Mouse (Mus musculus): ENCODE measurements at regions not wholly inside any gene's neighbourhood (a gene's known extent, or its start where the extent isn't known, plus 50 kb on each side); places are given as distances from the start of the nearest gene placed in this dataset.

GRCm38 (mm10) chr12:54396341-54396740 lies 192.7 kb upstream of the Egln3 start:
- DNase-seq (ENCODE audit: low read depth, low spot score) = no peak

DNA sequence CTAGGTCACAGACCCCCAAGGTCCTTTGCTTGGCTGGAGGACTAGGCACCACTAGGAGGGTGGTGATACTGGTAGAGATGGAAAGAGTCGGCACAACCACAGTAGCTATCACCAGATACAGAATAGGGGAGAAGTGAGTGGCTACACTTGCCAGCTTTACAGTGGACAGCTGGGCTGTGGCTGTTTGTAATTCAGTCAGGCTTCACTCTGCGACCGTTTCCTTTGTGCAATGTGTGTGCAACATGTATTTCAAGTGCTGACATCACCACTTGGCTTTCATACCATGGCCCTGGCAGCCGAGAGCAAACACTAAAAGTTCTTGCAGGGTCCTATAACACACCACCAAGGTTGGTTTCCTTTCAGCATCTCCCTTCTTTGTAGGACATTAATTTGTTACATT lies 181.7 kb upstream of the Egln3 start:
- DNase-seq (ENCODE audit: low read depth, low spot score) = no peak

GRCm38 (mm10) chr12:54384116-54384515 lies 180.5 kb upstream of the Egln3 start:
- no peak for DNase-seq (ENCODE audit: low read depth, low spot score)

DNA sequence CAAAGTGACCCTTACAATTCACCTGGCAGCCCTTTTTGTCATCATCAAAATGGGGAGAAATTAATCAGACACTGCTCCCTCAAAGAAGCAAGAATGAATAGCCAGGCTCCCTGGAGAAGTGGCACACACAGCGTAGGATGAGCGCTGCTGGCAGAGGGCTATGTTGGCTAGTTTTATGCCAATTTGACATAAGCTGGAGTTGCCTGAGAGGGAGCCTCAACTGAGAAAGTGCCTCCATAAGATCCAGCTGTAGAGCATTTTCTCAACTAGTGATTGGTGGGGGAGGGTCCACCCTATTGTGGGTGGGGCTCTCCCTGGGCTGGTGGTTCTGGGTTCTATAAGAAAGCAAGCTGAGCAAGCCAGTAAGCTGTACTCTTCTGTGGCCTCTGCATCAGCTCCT lies 179.3 kb upstream of the Egln3 start:
- no peak for DNase-seq (ENCODE audit: low read depth, low spot score)

DNA sequence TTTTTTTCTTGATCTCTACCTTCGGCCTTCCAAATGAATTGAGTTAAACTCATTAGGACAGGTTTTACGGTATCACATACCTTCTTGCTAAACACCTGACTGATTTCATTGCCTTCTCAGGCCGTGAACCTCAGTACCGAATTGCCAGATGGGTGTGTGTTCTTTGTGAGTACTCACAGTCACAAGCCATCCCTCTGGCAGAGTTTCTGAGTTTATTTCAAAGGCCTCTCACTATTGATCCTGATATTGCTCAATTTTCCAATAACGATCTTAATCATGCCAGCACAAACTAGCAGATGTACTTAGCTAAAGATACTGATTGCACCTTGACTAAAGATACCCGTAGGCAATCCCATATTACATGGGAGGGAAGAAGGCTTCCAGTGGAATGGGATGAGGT lies 178.4 kb upstream of the Egln3 start:
- DNase-seq (ENCODE audit: low read depth, low spot score) = no peak

DNA sequence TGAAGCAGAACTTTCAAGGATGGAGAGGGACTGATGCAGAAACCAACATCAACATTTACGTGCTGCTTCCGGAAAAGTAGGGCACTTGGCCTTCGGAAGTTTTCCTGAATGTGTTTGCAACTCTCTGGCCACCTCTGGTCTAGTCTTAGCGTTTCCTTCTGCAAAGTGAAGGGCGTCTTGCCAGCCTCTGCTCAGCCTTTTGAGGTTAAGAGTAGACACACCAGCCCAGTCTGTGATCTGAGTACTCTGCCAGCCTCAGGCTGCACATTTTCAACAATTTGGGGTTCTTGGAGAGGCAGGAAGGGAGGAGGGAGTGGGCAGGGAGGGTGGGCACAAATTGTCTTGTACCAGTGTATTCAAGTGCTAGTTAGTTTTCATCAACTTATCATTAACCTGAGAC lies 176.7 kb upstream of the Egln3 start:
- no peak for DNase-seq (ENCODE audit: low read depth, low spot score)

DNA sequence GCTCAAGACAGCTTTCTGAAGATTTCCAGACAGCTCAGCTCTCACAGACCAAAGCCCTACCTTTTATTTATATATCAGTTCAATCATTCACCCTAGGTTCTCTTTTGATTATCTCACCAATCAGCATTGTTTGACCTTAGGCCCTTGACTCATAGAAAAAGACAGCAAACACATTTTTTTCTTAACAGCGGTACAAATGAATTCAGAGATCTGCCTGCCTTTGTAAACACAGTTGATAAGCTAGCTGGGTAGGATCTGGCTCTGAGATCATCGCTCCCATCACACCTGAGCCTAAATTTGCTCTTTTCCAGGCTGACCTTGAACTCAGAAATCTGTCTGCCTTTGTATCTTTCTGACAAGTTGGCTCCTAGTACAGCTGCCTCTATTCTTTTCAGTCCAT lies 174.9 kb upstream of the Egln3 start:
- DNase-seq (ENCODE audit: low read depth, low spot score) = no peak

- DNase-seq (ENCODE audit: low read depth, low spot score) = no peak
Observed at GRCm38 (mm10) chr12:54374060-54374459, 170.4 kb upstream of the Egln3 start.

GRCm38 (mm10) chr12:54369217-54369616 lies 165.6 kb upstream of the Egln3 start:
- DNase-seq (ENCODE audit: low read depth, low spot score) = no peak

DNA sequence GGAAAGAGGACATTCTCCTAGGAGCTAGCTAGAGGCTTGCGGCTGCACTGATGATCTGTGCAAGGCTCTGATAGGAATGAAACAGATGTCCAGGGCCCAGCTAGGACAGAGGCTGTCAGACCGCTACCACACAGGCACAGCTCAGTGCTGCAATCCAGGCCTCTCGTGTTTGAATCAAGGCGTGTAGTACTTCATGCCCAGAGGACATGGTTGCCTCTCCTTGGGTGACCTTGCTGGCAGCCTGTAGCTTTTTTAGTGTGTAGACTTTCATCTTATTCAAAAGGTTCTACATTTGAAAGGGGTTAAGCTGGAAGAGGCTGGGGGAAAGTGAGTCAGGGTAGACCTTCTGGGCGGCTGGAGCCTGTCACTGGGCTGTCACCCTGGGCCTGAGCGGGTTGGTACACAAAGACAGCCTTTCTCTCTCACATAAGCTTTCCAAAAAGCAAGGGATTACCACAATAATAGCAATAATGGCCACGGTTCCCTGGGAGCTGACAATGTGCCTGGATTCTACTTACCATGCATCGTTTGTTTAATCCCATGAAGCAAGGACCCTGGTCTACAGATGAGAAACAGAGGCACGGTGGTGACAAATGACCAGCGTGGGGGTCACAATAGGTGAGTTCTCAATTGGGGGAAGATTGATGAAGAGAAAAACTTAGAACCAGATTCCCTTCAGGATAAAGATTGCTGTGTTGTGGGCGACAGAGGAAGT lies 160.9 kb upstream of the Egln3 start:
- no peak for DNase-seq (ENCODE audit: low read depth, low spot score)

DNA sequence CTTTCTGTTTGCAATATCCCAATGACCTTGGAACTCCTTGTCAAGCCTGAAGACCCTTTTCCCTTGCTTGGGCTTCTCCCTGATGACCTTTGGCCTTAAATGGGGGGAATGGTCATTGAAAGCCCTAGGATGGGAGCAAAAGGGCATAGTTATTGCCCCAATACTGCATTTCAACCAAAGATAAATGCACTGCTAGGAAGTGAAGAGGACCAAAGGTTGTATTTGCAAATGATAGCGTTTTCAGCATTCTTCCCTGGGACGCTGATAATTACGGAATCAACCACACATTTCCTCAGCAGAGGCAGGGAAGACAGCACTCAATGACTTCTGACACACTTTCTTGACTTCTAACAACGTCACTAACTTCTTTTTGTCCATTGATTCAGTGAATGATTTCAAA lies 158.1 kb upstream of the Egln3 start:
- DNase-seq (ENCODE audit: low read depth, low spot score) = no peak

DNA sequence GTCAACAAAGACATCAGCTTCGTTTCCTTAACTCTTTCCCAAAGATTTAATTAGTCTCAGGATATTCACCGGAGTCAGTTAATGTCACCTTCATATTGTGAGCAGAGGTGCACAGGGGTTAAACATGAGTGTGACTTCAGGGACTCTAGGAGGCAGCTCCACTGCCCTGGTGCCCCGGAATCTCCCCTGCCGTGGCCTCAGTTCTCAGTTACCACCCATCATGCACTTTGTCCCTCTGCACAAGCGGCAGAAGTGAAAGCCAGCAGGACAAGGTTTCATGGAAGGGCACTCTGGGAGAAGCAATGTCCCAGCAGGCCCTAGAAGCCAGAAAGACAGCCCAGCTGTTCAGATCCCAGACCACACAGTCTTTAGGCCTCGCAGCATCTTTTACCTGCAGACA lies 150.5 kb upstream of the Egln3 start:
- DNase-seq (ENCODE audit: low read depth, low spot score) = no peak

DNA sequence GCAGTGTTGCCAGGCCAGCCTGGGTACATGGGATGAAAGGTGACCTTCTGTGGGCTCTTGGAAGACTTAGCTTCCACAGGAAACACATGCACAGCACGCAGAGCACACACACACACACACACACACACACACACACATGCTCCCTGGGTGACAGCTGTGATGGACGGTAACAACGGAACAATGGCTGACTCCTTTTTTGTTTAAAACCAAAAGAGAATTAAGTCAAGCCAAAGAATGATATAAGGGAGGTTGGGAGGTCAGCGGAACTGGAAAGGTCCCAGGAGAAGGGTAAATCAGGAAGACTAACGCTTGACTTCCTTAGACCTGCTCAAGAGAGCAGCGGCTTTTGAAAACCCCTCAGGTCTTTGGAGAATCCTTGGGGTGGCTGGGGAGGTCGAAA lies 150.0 kb upstream of the Egln3 start:
- no peak for DNase-seq (ENCODE audit: low read depth, low spot score)

DNA sequence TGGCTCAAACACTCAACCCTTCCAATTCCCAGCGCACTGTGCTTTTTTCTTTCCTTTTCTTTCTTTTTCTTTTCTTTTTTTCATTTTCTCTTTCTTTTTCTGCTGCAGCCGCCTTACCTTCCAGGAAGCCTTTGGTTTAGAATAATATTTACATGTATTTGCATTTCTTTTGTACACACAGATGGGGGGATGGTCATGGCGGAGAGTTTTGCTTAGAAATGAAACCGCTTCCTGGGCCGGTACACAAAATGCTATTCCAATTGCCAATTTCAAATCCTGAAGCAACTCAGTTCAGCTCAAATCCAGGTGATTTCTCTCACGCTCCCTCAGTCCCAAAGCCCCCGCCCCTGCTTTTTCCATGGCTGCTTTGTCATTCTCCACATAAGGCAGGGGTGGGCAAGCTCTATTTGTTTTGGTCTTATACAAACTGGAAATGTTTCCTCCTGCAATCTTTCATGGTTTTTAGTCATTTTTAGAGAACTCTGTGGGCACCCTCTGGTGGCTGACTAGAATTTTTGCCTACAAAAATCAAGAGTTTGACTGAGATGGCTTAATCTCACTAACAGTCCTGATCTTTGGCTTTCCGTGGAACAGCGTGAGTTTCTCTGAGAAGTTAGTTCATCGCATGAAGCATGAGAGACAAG lies 149.4 kb upstream of the Egln3 start:
- peak; percentile 60 for DNase-seq (ENCODE audit: low read depth, low spot score)

DNA sequence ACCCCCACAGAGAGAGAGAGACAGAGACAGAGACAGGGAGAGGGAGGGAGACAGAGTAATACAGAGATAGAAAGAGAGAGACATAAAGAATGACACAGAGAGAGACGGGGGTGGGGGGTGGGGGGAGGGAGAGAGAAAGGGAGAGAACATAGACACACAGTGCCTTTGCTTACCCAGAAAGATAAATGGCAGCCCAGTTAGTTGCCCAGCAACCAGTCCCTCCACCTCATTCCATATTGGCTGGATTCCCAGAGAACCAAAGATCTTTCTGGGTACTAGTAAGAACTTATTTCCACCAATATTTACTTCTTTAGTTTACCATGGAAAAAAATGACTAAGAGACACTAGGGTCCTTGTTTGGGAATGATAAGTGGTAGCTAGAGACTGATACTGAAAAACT lies 146.6 kb upstream of the Egln3 start:
- no peak for DNase-seq (ENCODE audit: low read depth, low spot score)

- DNase-seq (ENCODE audit: low read depth, low spot score) = no peak
Observed at GRCm38 (mm10) chr12:54349403-54349802, 145.7 kb upstream of the Egln3 start.

DNA sequence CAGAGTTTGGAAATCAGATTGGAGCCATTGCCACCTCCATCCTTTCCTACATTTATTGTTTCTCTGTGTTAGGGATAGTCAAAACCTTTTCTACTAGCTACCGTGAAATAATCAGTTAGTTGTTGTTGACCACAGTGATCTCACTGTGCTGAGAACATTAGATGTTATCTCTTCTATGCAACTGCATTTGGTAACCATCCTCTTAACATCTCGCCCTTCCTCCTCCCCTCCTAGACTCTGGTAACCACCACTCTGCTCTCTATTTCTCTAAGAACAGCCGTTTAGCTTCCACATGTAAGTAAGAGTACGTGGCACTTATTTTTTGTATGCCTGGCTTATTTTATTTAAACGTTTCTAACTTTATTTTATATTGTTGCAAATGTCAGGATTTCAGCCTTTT lies 139.8 kb upstream of the Egln3 start:
- no peak for DNase-seq (ENCODE audit: low read depth, low spot score)

DNA sequence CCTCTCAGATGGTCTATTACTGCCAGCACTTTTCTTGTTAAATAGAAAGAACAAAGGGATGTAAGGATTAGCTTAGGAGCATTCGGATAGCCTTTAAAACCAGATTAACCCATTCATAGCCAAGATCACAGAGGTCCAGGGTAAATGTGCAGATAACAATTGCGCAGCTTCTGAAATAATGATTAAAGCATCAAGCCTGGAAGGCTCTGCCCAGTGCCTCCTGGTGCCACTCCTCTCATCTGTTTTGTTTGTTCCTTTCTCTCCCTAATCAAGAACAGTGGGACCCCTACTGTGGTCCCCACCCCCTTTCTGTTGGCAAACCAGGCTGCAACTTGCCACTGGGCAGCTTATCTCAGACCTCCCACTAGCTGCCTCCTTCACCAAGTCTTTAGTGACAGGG lies 131.8 kb upstream of the Egln3 start:
- DNase-seq (ENCODE audit: low read depth, low spot score) = no peak

- DNase-seq (ENCODE audit: low read depth, low spot score) = no peak
Observed at GRCm38 (mm10) chr12:54334491-54335132, 131.0 kb upstream of the Egln3 start.

- no peak for DNase-seq (ENCODE audit: low read depth, low spot score)
Observed at GRCm38 (mm10) chr12:54333632-54334321, 130.1 kb upstream of the Egln3 start.

DNA sequence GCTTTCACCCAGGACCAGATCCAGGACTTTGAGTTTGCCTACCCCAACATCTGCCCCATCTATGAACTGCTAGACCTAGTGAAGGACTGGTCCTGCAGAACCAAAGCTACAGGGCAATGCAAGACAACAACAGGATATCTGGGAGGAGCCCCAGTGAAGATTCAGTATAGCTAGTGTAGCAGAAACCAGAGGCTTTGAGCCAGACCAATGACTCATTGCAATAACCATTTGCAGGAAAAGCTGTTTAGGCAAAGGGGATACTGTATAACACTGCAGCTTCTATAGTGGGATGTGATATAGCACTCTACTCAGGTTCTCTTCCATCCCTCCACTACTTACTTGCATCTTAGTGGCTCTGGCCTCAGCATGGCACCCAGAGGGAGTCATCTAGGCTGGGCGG lies 123.8 kb upstream of the Egln3 start:
- DNase-seq (ENCODE audit: low read depth, low spot score) = peak; percentile 51

DNA sequence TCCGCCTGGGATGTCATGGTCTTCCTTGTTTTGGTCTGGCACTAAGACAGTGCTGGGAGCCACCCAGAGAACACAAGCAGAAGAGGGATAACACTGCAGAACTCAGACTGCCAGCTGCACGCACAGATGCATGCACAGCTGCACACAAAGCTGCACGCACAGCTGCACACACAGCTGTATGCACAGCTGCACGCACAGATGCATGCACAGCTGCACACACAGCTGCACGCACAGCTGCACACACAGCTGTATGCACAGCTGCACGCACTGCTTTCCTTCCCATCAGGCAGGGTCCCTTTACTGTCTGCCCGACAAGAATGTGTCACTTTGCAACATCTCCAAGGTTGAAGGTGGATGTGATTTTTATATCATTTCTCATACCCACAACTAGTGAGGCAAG lies 122.9 kb upstream of the Egln3 start:
- DNase-seq (ENCODE audit: low read depth, low spot score) = peak; percentile 81

GRCm38 (mm10) chr12:54320533-54320932 lies 116.9 kb upstream of the Egln3 start:
- DNase-seq (ENCODE audit: low read depth, low spot score) = no peak
